ENCODE assay signal across 33 mouse cellular contexts in genomic region chr17:47711883-47712282, GRCm38 (mm10). TPM values are rescaled to one million over a fixed set of nuclear protein-coding genes. Genes with fewer than 3 reads are reported as not detected.
DNase-seq lines count a peak whose midpoint lies in the region; ATAC-seq and TF ChIP-seq lines count a peak whose summit lies in the region.
"Had no signal": no experiment of that assay in that cellular context is flagged by ENCODE, and none has a peak within 500 bp of the region (broad histone marks: within the 10 kb centered on the region; RNA-seq: fewer than 3 reads in every experiment).

No protein-coding gene starts in this region.

- TF ChIP-seq CTCF in liver, postnatal 0 days (IDR thresholded peaks at IDR 0.05; ENCODE audit: low read depth) = no peak

- no peak for TF ChIP-seq EP300 in liver, postnatal 0 days (IDR thresholded peaks at IDR 0.05; ENCODE audit: low read depth)

- no peaks in the 10 kb centered on the region for H3K9me3 ChIP-seq in liver, embryonic 11.5 days (ENCODE audit: control insufficient read depth, low read length)
- no peaks in the 10 kb centered on the region for H3K9me3 ChIP-seq in liver, postnatal 0 days (ENCODE audit: low read length)
- no peaks in the 10 kb centered on the region for H3K9me3 ChIP-seq in stomach, embryonic 15.5 days
- H3K9me3 ChIP-seq: embryonic facial prominence, embryonic 12.5 days; heart, embryonic 12.5 days; limb, embryonic 13.5 days; liver, embryonic 15.5 days; lung, embryonic 15.5 days; neural tube, embryonic 13.5 days had no signal

- ATAC-seq in liver, embryonic 11.5 days (replicated peaks; ENCODE audit: low FRiP score) = 0 out of 2 replicates have a peak, but pooled peaks have one; percentile 36
- ATAC-seq in liver, postnatal 0 days = no peak
- peak; percentile 52 for ATAC-seq in stomach, embryonic 15.5 days (ENCODE audit: insufficient read depth, low FRiP score, low read depth)
- ATAC-seq: forebrain, embryonic 14.5 days had no signal

- peaks cover 8% of the 10 kb centered on the region for H3K27me3 ChIP-seq in liver, embryonic 11.5 days (replicated peaks; ENCODE audit: control insufficient read depth, insufficient read depth, low read length)
- H3K27me3 ChIP-seq in liver, postnatal 0 days (ENCODE audit: insufficient read depth, low read length) = no peaks in the 10 kb centered on the region
- H3K27me3 ChIP-seq in stomach, embryonic 15.5 days (replicated peaks) = no peaks in the 10 kb centered on the region
- H3K27me3 ChIP-seq: embryonic facial prominence, embryonic 12.5 days; heart, embryonic 12.5 days; limb, embryonic 13.5 days; lung, embryonic 15.5 days; neural tube, embryonic 13.5 days had no signal

- H3K4me2 ChIP-seq in liver, embryonic 11.5 days = no peak overlapping the region
- H3K4me2 ChIP-seq in liver, postnatal 0 days (ENCODE audit: low read depth, low read length) = no peak overlapping the region
- no peak overlapping the region for H3K4me2 ChIP-seq in stomach, embryonic 15.5 days
- H3K4me2 ChIP-seq: embryonic facial prominence, embryonic 12.5 days; heart, embryonic 12.5 days; hindbrain, embryonic 14.5 days; limb, embryonic 13.5 days; liver, embryonic 15.5 days; lung, embryonic 15.5 days; neural tube, embryonic 13.5 days had no signal

- no peaks in the 10 kb centered on the region for H3K36me3 ChIP-seq in liver, embryonic 11.5 days (ENCODE audit: control insufficient read depth, insufficient read depth, low read length)
- H3K36me3 ChIP-seq in liver, postnatal 0 days (replicated peaks; ENCODE audit: insufficient read depth, low read length) = no peaks in the 10 kb centered on the region
- no peaks in the 10 kb centered on the region for H3K36me3 ChIP-seq in stomach, embryonic 15.5 days
- H3K36me3 ChIP-seq: embryonic facial prominence, embryonic 12.5 days; heart, embryonic 12.5 days; limb, embryonic 13.5 days; liver, embryonic 15.5 days; lung, embryonic 15.5 days; neural tube, embryonic 13.5 days had no signal

- 37% methylated on average over 6 of the region's 6 CpGs for WGBS in liver, embryonic 11.5 days
- 36% methylated on average over 6 of the region's 6 CpGs for WGBS in liver, postnatal 0 days (ENCODE audit: insufficient replicate concordance)
- WGBS in stomach, embryonic 15.5 days = 52% methylated on average over 6 of the region's 6 CpGs

- no peak for DNase-seq in liver, embryonic 11.5 days (ENCODE audit: low spot score)
- DNase-seq in liver, postnatal 0 days = no peak
- peak; percentile 16 for DNase-seq in retina, postnatal 1 day
- no peak for DNase-seq in retina, embryonic 14.5 days (ENCODE audit: low spot score)
- no peak for DNase-seq in T-cell, adult 2 months (ENCODE audit: low spot score)
- DNase-seq in adrenal gland, adult 8-10 months = no peak
- DNase-seq: adrenal gland, postnatal 14 days; cerebellum, adult 11-12 months; cerebellum, adult 9-11 months; embryo, embryonic 11 days; gastrocnemius, postnatal 14 days; heart, adult 11 months; kidney, adult 2 months; kidney, postnatal 36 days; right cerebral cortex, postnatal 14 days; thymus, adult 2 months; thymus, postnatal 36 days had no signal

- H3K9ac ChIP-seq in liver, embryonic 11.5 days (ENCODE audit: low read depth, low read length) = no peak overlapping the region
- no peak overlapping the region for H3K9ac ChIP-seq in liver, postnatal 0 days (replicated peaks)
- H3K9ac ChIP-seq in stomach, embryonic 15.5 days = no peak overlapping the region
- H3K9ac ChIP-seq: embryonic facial prominence, embryonic 12.5 days; heart, embryonic 12.5 days; hindbrain, embryonic 14.5 days; limb, embryonic 13.5 days; liver, embryonic 15.5 days; lung, embryonic 15.5 days; neural tube, embryonic 13.5 days had no signal

- no peak overlapping the region for H3K4me3 ChIP-seq in liver, embryonic 11.5 days (ENCODE audit: low read depth, low read length)
- H3K4me3 ChIP-seq in liver, postnatal 0 days (ENCODE audit: low read depth, low read length) = no peak overlapping the region
- no peak overlapping the region for H3K4me3 ChIP-seq in stomach, embryonic 15.5 days (replicated peaks)
- H3K4me3 ChIP-seq: embryonic facial prominence, embryonic 12.5 days; heart, embryonic 12.5 days; limb, embryonic 13.5 days; liver, embryonic 15.5 days; lung, embryonic 15.5 days; neural tube, embryonic 13.5 days had no signal

- H3K4me1 ChIP-seq in liver, embryonic 11.5 days (replicated peaks; ENCODE audit: control insufficient read depth, insufficient read depth, low read length) = no peaks in the 10 kb centered on the region
- no peaks in the 10 kb centered on the region for H3K4me1 ChIP-seq in liver, postnatal 0 days (ENCODE audit: insufficient read depth)
- no peaks in the 10 kb centered on the region; the same call in none of the 2 replicates for H3K4me1 ChIP-seq in stomach, embryonic 15.5 days
- H3K4me1 ChIP-seq: embryonic facial prominence, embryonic 12.5 days; limb, embryonic 13.5 days; neural tube, embryonic 13.5 days had no signal

- peak overlapping the region; percentile 30; the same call in 1 of the 2 replicates for H3K27ac ChIP-seq in liver, embryonic 11.5 days (ENCODE audit: low read depth, low read length)
- no peak overlapping the region for H3K27ac ChIP-seq in liver, postnatal 0 days (ENCODE audit: low read depth)
- no peak overlapping the region for H3K27ac ChIP-seq in stomach, embryonic 15.5 days
- H3K27ac ChIP-seq: embryonic facial prominence, embryonic 12.5 days; hindbrain, embryonic 14.5 days; limb, embryonic 13.5 days; liver, embryonic 15.5 days; lung, embryonic 15.5 days; neural tube, embryonic 13.5 days had no signal

RNA-seq across cellular contexts. Expression of gene Pgc, which starts 14.8 kb away (rescaled TPM):
- polyA plus RNA-seq in liver, embryonic 11.5 days (2014; fragmentation: Nextera tagmentation; extraction: Ambion mirVana) = not detected in 2 replicates
- 0.07 and 0.15 TPM in 2 replicates for polyA plus RNA-seq in liver, postnatal 0 days (2015; fragmentation: Nextera tagmentation; extraction: Ambion mirVana)
- polyA plus RNA-seq in stomach, embryonic 15.5 days (2015; fragmentation: Nextera tagmentation; extraction: Ambion mirVana) = 52.1 and 71.7 TPM in 2 replicates
- total RNA-seq in adrenal gland, adult 8-10 months (2022) = not detected
- total RNA-seq: adrenal gland, postnatal 14 days; gastrocnemius, postnatal 14 days; hematopoietic stem cell, adult 5-6 weeks; layer of hippocampus, adult 8-10 months; layer of hippocampus, postnatal 25 days; left cerebral cortex, adult 8-10 months; left cerebral cortex, postnatal 36 days; megakaryocyte, adult 5-6 weeks had no signal
- polyA plus RNA-seq: embryonic facial prominence, embryonic 12.5 days; forebrain, embryonic 14.5 days; heart, embryonic 12.5 days; heart, postnatal 0 days; hindbrain, embryonic 14.5 days; liver, embryonic 15.5 days; neural tube, embryonic 13.5 days had no signal

RNA-seq across cellular contexts. Expression of gene Prickle4, which starts 17.3 kb away (rescaled TPM):
- polyA plus RNA-seq in liver, embryonic 11.5 days (2014; fragmentation: Nextera tagmentation; extraction: Ambion mirVana) = 0.44 and 1.7 TPM in 2 replicates
- polyA plus RNA-seq in liver, postnatal 0 days (2015; fragmentation: Nextera tagmentation; extraction: Ambion mirVana) = 0.25 TPM in 1 of 2 replicates, not detected in the other
- polyA plus RNA-seq in stomach, embryonic 15.5 days (2015; fragmentation: Nextera tagmentation; extraction: Ambion mirVana) = 0.34 and 0.42 TPM in 2 replicates
- 1 to 10 TPM; 2.4 to 4.5 (median 3.1) TPM for total RNA-seq in adrenal gland, adult 8-10 months (2022)
- total RNA-seq: megakaryocyte, adult 5-6 weeks had no signal
- polyA plus RNA-seq: liver, embryonic 15.5 days had no signal

RNA-seq across cellular contexts. Expression of gene Gm21981, which starts 17.6 kb away (rescaled TPM):
- 0.22 and 0.49 TPM in 2 replicates for polyA plus RNA-seq in liver, embryonic 11.5 days (2014; fragmentation: Nextera tagmentation; extraction: Ambion mirVana)
- polyA plus RNA-seq in liver, postnatal 0 days (2015; fragmentation: Nextera tagmentation; extraction: Ambion mirVana) = 0.13 TPM in 1 of 2 replicates, not detected in the other
- polyA plus RNA-seq in stomach, embryonic 15.5 days (2015; fragmentation: Nextera tagmentation; extraction: Ambion mirVana) = 0.19 and 0.27 TPM in 2 replicates
- total RNA-seq in adrenal gland, adult 8-10 months (2022) = 1 to 10 TPM in 3 of 4 experiments, under 1 TPM in 1; 0.67 to 2.2 (median 1.8) TPM
- total RNA-seq: hematopoietic stem cell, adult 5-6 weeks; megakaryocyte, adult 5-6 weeks had no signal
- polyA plus RNA-seq: liver, embryonic 15.5 days had no signal

RNA-seq across cellular contexts. Expression of gene Frs3, which starts 23.1 kb away (rescaled TPM):
- 2.3 and 3.5 TPM in 2 replicates for polyA plus RNA-seq in liver, embryonic 11.5 days (2014; fragmentation: Nextera tagmentation; extraction: Ambion mirVana)
- 0.96 and 2.1 TPM in 2 replicates for polyA plus RNA-seq in liver, postnatal 0 days (2015; fragmentation: Nextera tagmentation; extraction: Ambion mirVana)
- polyA plus RNA-seq in stomach, embryonic 15.5 days (2015; fragmentation: Nextera tagmentation; extraction: Ambion mirVana) = 4.7 TPM in 2 replicates
- 10 to 100 TPM in 1 of 4 experiments, 1 to 10 TPM in 3; 3.9 to 10.5 (median 8.6) TPM for total RNA-seq in adrenal gland, adult 8-10 months (2022)

RNA-seq across cellular contexts. Expression of gene Tomm6, which starts 23.7 kb away (rescaled TPM):
- 442 and 486 TPM in 2 replicates for polyA plus RNA-seq in liver, embryonic 11.5 days (2014; fragmentation: Nextera tagmentation; extraction: Ambion mirVana)
- 268 and 275 TPM in 2 replicates for polyA plus RNA-seq in liver, postnatal 0 days (2015; fragmentation: Nextera tagmentation; extraction: Ambion mirVana)
- 404 and 405 TPM in 2 replicates for polyA plus RNA-seq in stomach, embryonic 15.5 days (2015; fragmentation: Nextera tagmentation; extraction: Ambion mirVana)
- 100 to 1,000 TPM; 166 to 270 (median 207) TPM for total RNA-seq in adrenal gland, adult 8-10 months (2022)

Comparison
In these comparisons a context has a peak if more than half of its experiments do, and no peak if none do; other contexts are left out.
1. RNA of gene Pgc, which starts 14.8 kb away (polyA plus RNA-seq): 52.1 to 71.7 TPM in stomach, embryonic 15.5 days; 0.07 to 0.15 TPM in liver, postnatal 0 days and not detected in liver, embryonic 11.5 days; every median in the first group is over 10 times any median in the second.